ENCODE assay signal across 11 mouse cellular contexts in genomic region chr2:33300371-33301046, GRCm38 (mm10).
DNase-seq lines count a peak whose midpoint lies in the region; ATAC-seq and TF ChIP-seq lines count a peak whose summit lies in the region.
"Had no signal": no experiment of that assay in that cellular context is flagged by ENCODE, and none has a peak within 500 bp of the region (broad histone marks: within the 10 kb centered on the region; RNA-seq: fewer than 3 reads in every experiment).

No protein-coding gene starts in this region.

- no peak overlapping the region for H3K4me3 ChIP-seq in layer of hippocampus, adult 2 months
- H3K4me3 ChIP-seq in embryonic facial prominence, embryonic 15.5 days (replicated peaks) = no peak overlapping the region
- H3K4me3 ChIP-seq: midbrain, embryonic 10.5 days had no signal

- peak; percentile 28 for DNase-seq in gastrocnemius, postnatal 25 days
- DNase-seq in gastrocnemius, adult 8-10 months (ENCODE audit: low spot score in 2 of 2) = no peak
- DNase-seq in layer of hippocampus, adult 2 months (ENCODE audit: low spot score in 2 of 2) = peak in 1 of 2 experiments; percentile 37
- DNase-seq in layer of hippocampus, postnatal 25 days (ENCODE audit: extremely low spot score in 1 of 2, low spot score in 1 of 2) = no peak
- peak; percentile 62 for DNase-seq in adipocyte (ENCODE audit: low spot score)
- DNase-seq in gastrocnemius, postnatal 14 days = no peak
- no peak for DNase-seq in thymus, postnatal 10 days (ENCODE audit: low spot score in 2 of 2)
- DNase-seq: adrenal gland, adult 2 months had no signal

- TF ChIP-seq CTCF in layer of hippocampus, adult 2 months (conservative IDR thresholded peaks at IDR 0.05) = no peak

- intact Hi-C loops in gastrocnemius, postnatal 14 days (cut with DNase I; ENCODE audit: low total_unique reads) = no loop called here

- 0 out of 2 replicates have a peak, but pooled peaks have one; percentile 54 for ATAC-seq in embryonic facial prominence, embryonic 15.5 days (ENCODE audit: insufficient number of reproducible peaks, low FRiP score, low TSS enrichment, low read depth)
- ATAC-seq: inflammation-experienced regulatory T-cells, adult 6 months had no signal

- H3K27ac ChIP-seq in layer of hippocampus, adult 2 months = peak overlapping the region; percentile 43; the same call in 1 of the 2 replicates
- H3K27ac ChIP-seq in embryonic facial prominence, embryonic 15.5 days (replicated peaks) = no peak overlapping the region; the same call in 1 of the 2 replicates
- H3K27ac ChIP-seq: midbrain, embryonic 10.5 days had no signal

- no peak overlapping the region for H3K9ac ChIP-seq in embryonic facial prominence, embryonic 15.5 days

- H3K4me2 ChIP-seq in embryonic facial prominence, embryonic 15.5 days (replicated peaks) = no peak overlapping the region

- no peaks in the 10 kb centered on the region for H3K27me3 ChIP-seq in embryonic facial prominence, embryonic 15.5 days

- no peaks in the 10 kb centered on the region for H3K9me3 ChIP-seq in embryonic facial prominence, embryonic 15.5 days (replicated peaks)
- H3K9me3 ChIP-seq: midbrain, embryonic 10.5 days had no signal

- H3K4me1 ChIP-seq in embryonic facial prominence, embryonic 15.5 days = peaks cover 39% of the 10 kb centered on the region

- H3K36me3 ChIP-seq in embryonic facial prominence, embryonic 15.5 days = no peaks in the 10 kb centered on the region

- 13% methylated on average over 3 of the region's 3 CpGs for WGBS in embryonic facial prominence, embryonic 15.5 days

Comparison
In these comparisons a context has a peak if more than half of its experiments do, and no peak if none do; other contexts are left out.
1. DNase-seq: peak in gastrocnemius, postnatal 25 days (single experiment) and adipocyte (single experiment); none in gastrocnemius, adult 8-10 months (0 of 2), layer of hippocampus, postnatal 25 days (0 of 2), gastrocnemius, postnatal 14 days (single experiment) and thymus, postnatal 10 days (0 of 2).